Mouse (Mus musculus) forebrain, embryonic 14.5 days (tissue): ENCODE data around the gene 1700067K01Rik. TPM values are rescaled to one million over a fixed set of nuclear protein-coding genes. Genes with fewer than 3 reads are reported as not detected.
"Not testable (repeated sequence)": the region's sequence is repeated elsewhere in the genome, so short reads cannot be mapped to it uniquely, and the experiment has no call there.

Experiments used
- ATAC-seq: fragments of 200-750 bp; cut with Nextera tagmentation; 2 replicates; pipeline ENCODE4 v1.8.0; 2017; ENCODE audit warnings: mild to moderate bottlenecking, moderate library complexity
- DNase-seq: peaks from one replicate; pipeline ENCODE4 v3.0.0-alpha.2; 2015; ENCODE audit warnings: low spot score
- H3K27ac ChIP-seq: fragments of 300-500 bp; sonication (generic); 2 replicates; pipeline ENCODE4 v1.5.1; 2014; ENCODE audit warnings: low read depth, mild to moderate bottlenecking, control low read depth, low read length, moderate library complexity
- H3K27me3 ChIP-seq: fragments of 300-500 bp; sonication (generic); replicated peaks from 2 replicates; pipeline ENCODE4 v1.6.1; 2014; ENCODE audit warnings: low read length, control low read depth, mixed read lengths; ENCODE audit not compliant: control insufficient read depth, insufficient read depth
- H3K36me3 ChIP-seq: fragments of 300-500 bp; sonication (generic); 2 replicates; pipeline ENCODE4 v1.6.1; 2014; ENCODE audit warnings: low read length, control low read depth; ENCODE audit not compliant: control insufficient read depth, insufficient read depth
- H3K4me1 ChIP-seq: fragments of 300-500 bp; sonication (generic); 2 replicates; pipeline ENCODE4 v1.6.1; 2014; ENCODE audit warnings: antibody characterized with exemption, low read length, control low read depth; ENCODE audit not compliant: control insufficient read depth, insufficient read depth
- H3K4me2 ChIP-seq: fragments of 300-500 bp; sonication (generic); 2 replicates; pipeline ENCODE4 v1.6.1; 2014; ENCODE audit warnings: mild to moderate bottlenecking, control low read depth, low read length
- H3K4me3 ChIP-seq: fragments of 300-500 bp; sonication (generic); 2 replicates; pipeline ENCODE4 v1.5.1; 2014; ENCODE audit warnings: low read depth, low read length, control low read depth
- H3K9ac ChIP-seq: fragments of 300-500 bp; sonication (generic); 2 replicates; pipeline ENCODE4 v1.6.1; 2014; ENCODE audit warnings: mild to moderate bottlenecking, low read length, control low read depth, moderate library complexity
- H3K9me3 ChIP-seq: fragments of 300-500 bp; sonication (generic); replicated peaks from 2 replicates; pipeline ENCODE4 v1.6.1; 2016; ENCODE audit warnings: low read length, control low read depth, mixed read lengths; ENCODE audit not compliant: control insufficient read depth
- WGBS: fragments of 180-500 bp; shearing (Covaris S2); extraction: QIAGEN DNeasy Blood & Tissue Kit; methylation state at CpG from one replicate; pipeline ENCODE4 v1.1.7; 2014; 5-methylcytosine and 5-hydroxymethylcytosine counted together
- polyA plus RNA-seq: library from polyadenylated mRNA; unstranded; fragments of >200 nt; fragmentation: Nextera tagmentation; extraction: Ambion mirVana; gene quantifications from 2 replicates; pipeline ENCODE4 v1.2.1, GENCODE M21; 2014

1700067K01Rik gene
- polyA plus RNA-seq, 1 experiment from 2014 or later, result 0.77 TPM

- ATAC-seq (no peak), DNase-seq (no peak)
- H3K4me1 ChIP-seq, result peaks cover 7% of the 10 kb centered on the region; the same call in 1 of the 2 replicates
- H3K27me3 ChIP-seq, result no peaks in the 10 kb centered on the region
- no peak overlapping the region for H3K27ac ChIP-seq
- H3K9ac ChIP-seq, result no peak overlapping the region
- H3K4me2 ChIP-seq, result no peak overlapping the region
- no peak overlapping the region for H3K4me3 ChIP-seq
- H3K9me3 ChIP-seq, result no peaks in the 10 kb centered on the region
- peaks cover 49% of the 10 kb centered on the region for H3K36me3 ChIP-seq
- 86% methylated on average over 1 of the region's 1 CpGs for WGBS
These were observed 21.1 kb upstream of the 1700067K01Rik start for GRCm38 (mm10) chr8:83980250-83980649.

GRCm38 (mm10) chr8:83980845-83981244, 20.5 kb upstream of the 1700067K01Rik start:
- no peak overlapping the region for H3K27ac ChIP-seq
- ATAC-seq, result no peak
- DNase-seq, result no peak
- no peaks in the 10 kb centered on the region for H3K27me3 ChIP-seq
- peaks cover 54% of the 10 kb centered on the region for H3K36me3 ChIP-seq
- H3K4me2 ChIP-seq, result no peak overlapping the region
- no peak overlapping the region for H3K4me3 ChIP-seq
- H3K9ac ChIP-seq, result no peak overlapping the region
- H3K4me1 ChIP-seq, result peaks cover 7% of the 10 kb centered on the region; the same call in 1 of the 2 replicates
- H3K9me3 ChIP-seq, result no peaks in the 10 kb centered on the region
- WGBS, result 80% methylated on average over 8 of the region's 8 CpGs

GRCm38 (mm10) chr8:83981533-83981932, 19.8 kb upstream of the 1700067K01Rik start:
- no peaks in the 10 kb centered on the region for H3K27me3 ChIP-seq
- WGBS, result 92% methylated on average over 7 of the region's 7 CpGs
- H3K27ac ChIP-seq, result no peak overlapping the region
- peaks cover 61% of the 10 kb centered on the region for H3K36me3 ChIP-seq
- H3K9me3 ChIP-seq, result no peaks in the 10 kb centered on the region
- DNase-seq (no peak), ATAC-seq (no peak)
- no peak overlapping the region for H3K9ac ChIP-seq
- peaks cover 7% of the 10 kb centered on the region; the same call in 1 of the 2 replicates for H3K4me1 ChIP-seq
- no peak overlapping the region for H3K4me2 ChIP-seq
- no peak overlapping the region for H3K4me3 ChIP-seq

- DNase-seq (no peak), ATAC-seq (no peak)
- H3K27me3 ChIP-seq, result no peaks in the 10 kb centered on the region
- no peak overlapping the region for H3K4me2 ChIP-seq
- peaks cover 70% of the 10 kb centered on the region for H3K36me3 ChIP-seq
- H3K27ac ChIP-seq, result no peak overlapping the region
- H3K4me1 ChIP-seq, result peaks cover 2% of the 10 kb centered on the region; the same call in 1 of the 2 replicates
- H3K9me3 ChIP-seq, result no peaks in the 10 kb centered on the region
- H3K9ac ChIP-seq, result no peak overlapping the region
- no peak overlapping the region for H3K4me3 ChIP-seq
- WGBS, result 89% methylated on average over 4 of the region's 4 CpGs
These were observed 18.9 kb upstream of the 1700067K01Rik start for GRCm38 (mm10) chr8:83982449-83982848.

DNA sequence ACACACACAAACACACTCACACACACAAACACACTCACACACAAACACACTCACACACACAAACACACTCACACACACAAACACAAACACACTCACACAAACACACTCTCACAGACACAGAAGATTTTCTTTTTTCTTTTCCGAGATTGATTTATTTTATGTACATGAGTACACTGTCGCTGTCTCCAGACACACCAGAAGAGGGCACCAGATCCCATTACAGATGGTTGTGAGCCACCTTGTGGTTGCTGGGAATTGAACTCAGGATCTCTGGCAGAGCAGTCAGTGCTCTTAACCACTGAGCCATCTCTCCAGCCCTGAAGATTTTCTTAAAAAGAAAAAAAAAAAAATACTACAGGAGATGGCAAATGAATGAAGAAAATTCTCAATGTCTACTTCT, 18.1 kb upstream of the 1700067K01Rik start:
- H3K27me3 ChIP-seq, ATAC-seq, H3K4me3 ChIP-seq, H3K27ac ChIP-seq, H3K9me3 ChIP-seq, DNase-seq, H3K4me1 ChIP-seq, H3K4me2 ChIP-seq, H3K9ac ChIP-seq: not testable (repeated sequence)
- H3K36me3 ChIP-seq, result peaks cover 77% of the 10 kb centered on the region
- WGBS, result 99% methylated on average over 2 of the region's 2 CpGs

- WGBS, result 88% methylated on average over 7 of the region's 7 CpGs
- Histone ChIP-seq H3K36me3 (peaks cover 91% of the 10 kb centered on the region), H3K27me3 (no peaks in the 10 kb centered on the region), H3K4me1 (no peaks in the 10 kb centered on the region), H3K4me3 (no peak overlapping the region), H3K27ac (no peak overlapping the region), H3K9me3 (no peaks in the 10 kb centered on the region), H3K9ac (no peak overlapping the region), H3K4me2 (no peak overlapping the region)
- ATAC-seq, result no peak
- no peak for DNase-seq
These were observed 12.1 kb upstream of the 1700067K01Rik start for GRCm38 (mm10) chr8:83989243-83989642.

DNA sequence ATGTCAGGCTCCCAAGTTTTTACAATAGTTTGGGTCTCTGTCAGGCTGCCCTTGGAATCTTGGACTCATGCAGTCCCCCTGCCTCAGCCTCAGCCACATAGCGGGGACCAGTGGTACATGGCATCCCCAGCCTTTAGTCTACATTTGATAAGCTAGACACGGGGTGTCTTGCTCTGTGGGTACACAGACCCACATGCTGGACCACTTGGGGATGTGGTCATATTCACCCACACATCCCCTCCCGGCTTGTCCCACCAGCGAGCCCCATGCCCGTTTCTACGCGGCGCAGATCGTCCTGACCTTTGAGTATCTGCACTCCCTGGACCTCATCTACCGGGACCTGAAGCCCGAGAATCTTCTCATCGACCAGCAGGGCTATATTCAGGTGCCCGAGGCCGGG, 11.1 kb upstream of the 1700067K01Rik start:
- H3K9ac ChIP-seq, result no peak overlapping the region
- H3K36me3 ChIP-seq, result peaks cover 83% of the 10 kb centered on the region
- no peak for ATAC-seq

GRCm38 (mm10) chr8:83992488-83992887, 8.8 kb upstream of the 1700067K01Rik start:
- ATAC-seq (no peak), DNase-seq (no peak)
- Histone ChIP-seq H3K27ac (no peak overlapping the region), H3K4me2 (no peak overlapping the region), H3K36me3 (peaks cover 61% of the 10 kb centered on the region), H3K27me3 (no peaks in the 10 kb centered on the region), H3K9ac (no peak overlapping the region), H3K4me3 (no peak overlapping the region), H3K9me3 (no peaks in the 10 kb centered on the region), H3K4me1 (no peaks in the 10 kb centered on the region; the same call in 1 of the 2 replicates)
- 95% methylated on average over 2 of the region's 2 CpGs for WGBS

More for the DNA sequence above, 11.1 kb upstream of the 1700067K01Rik start:
- H3K4me3 ChIP-seq, result no peak overlapping the region
- H3K4me2 ChIP-seq, result no peak overlapping the region
- no peaks in the 10 kb centered on the region for H3K4me1 ChIP-seq
- no peaks in the 10 kb centered on the region for H3K27me3 ChIP-seq
- no peaks in the 10 kb centered on the region for H3K9me3 ChIP-seq
- no peak overlapping the region for H3K27ac ChIP-seq
- no peak for DNase-seq
- 92% methylated on average over 14 of the region's 14 CpGs for WGBS

- no peak overlapping the region for H3K4me3 ChIP-seq
- DNase-seq (no peak), ATAC-seq (no peak)
- H3K4me1 ChIP-seq, result peaks cover 4% of the 10 kb centered on the region
- H3K36me3 ChIP-seq, result peaks cover 46% of the 10 kb centered on the region
- no peak overlapping the region for H3K4me2 ChIP-seq
- no peaks in the 10 kb centered on the region for H3K9me3 ChIP-seq
- 89% methylated on average over 3 of the region's 3 CpGs for WGBS
- H3K27ac ChIP-seq, result no peak overlapping the region
- H3K9ac ChIP-seq, result no peak overlapping the region
- H3K27me3 ChIP-seq, result no peaks in the 10 kb centered on the region
These were observed 7.3 kb upstream of the 1700067K01Rik start for GRCm38 (mm10) chr8:83994030-83994429.
